Mouse (Mus musculus) G1E (cell line): ENCODE measurements around the gene Cyp17a1. TPM values are rescaled to one million over a fixed set of nuclear protein-coding genes. Genes with fewer than 3 reads are reported as not detected.

Experiments used
- ATAC-seq: 2 replicates; pipeline ENCODE4 v1.8.0; 2016; ENCODE audit warnings: mild to moderate bottlenecking; ENCODE audit not compliant: insufficient number of reproducible peaks, poor library complexity, low FRiP score, severe bottlenecking; ENCODE audit errors: extremely low read depth
- DNase-seq: peaks from one replicate; pipeline ENCODE4 v3.0.0; 2012; ENCODE audit warnings: low spot score
- H3K27me3 ChIP-seq: 2 replicates; pipeline ENCODE4 v1.6.1; 2012; ENCODE audit warnings: mild to moderate bottlenecking, low read length, inconsistent platforms; ENCODE audit not compliant: insufficient read depth
- H3K36me3 ChIP-seq: replicated peaks from 2 replicates; pipeline ENCODE3; 2012; ENCODE audit warnings: mild to moderate bottlenecking, inconsistent platforms
- H3K4me1 ChIP-seq: 2 replicates; pipeline ENCODE4 v1.6.1; 2012; ENCODE audit warnings: low read depth, low read length, inconsistent platforms, mixed read lengths; ENCODE audit not compliant: insufficient read depth
- H3K4me3 ChIP-seq: 2 replicates; pipeline ENCODE4 v1.5.1; 2012; ENCODE audit warnings: low read depth, mild to moderate bottlenecking, inconsistent platforms, low read length, moderate library complexity, mixed read lengths
- H3K9me3 ChIP-seq: replicated peaks from 2 replicates; pipeline ENCODE4 v1.6.1; 2012; ENCODE audit warnings: inconsistent platforms
- CTCF ChIP-seq: IDR thresholded peaks from 2 replicates; pipeline ENCODE4 v1.5.1; 2012; ENCODE audit warnings: low read depth, low read length, inconsistent platforms, mixed read lengths
- GATA1 ChIP-seq: IDR thresholded peaks from 2 replicates; pipeline ENCODE4 v1.6.1; 2012; ENCODE audit warnings: borderline replicate concordance, low read length, inconsistent platforms, mixed read lengths
- GATA2 ChIP-seq: IDR thresholded peaks from 2 replicates; pipeline ENCODE4 v1.6.1; 2012; ENCODE audit warnings: low read depth, low read length, inconsistent platforms, borderline replicate concordance
- POLR2AphosphoS5 ChIP-seq: IDR thresholded peaks from 2 replicates; pipeline ENCODE4 v1.6.1; 2012; ENCODE audit warnings: low read depth, low read length, inconsistent platforms; ENCODE audit not compliant: insufficient replicate concordance
- TAL1 ChIP-seq: conservative IDR thresholded peaks from 2 replicates; pipeline ENCODE4 v1.6.1; 2012; ENCODE audit warnings: low read depth, low read length, inconsistent platforms, mixed read lengths
- polyA plus RNA-seq: library from polyadenylated mRNA; stranded (reverse); fragments of >175 nt; gene quantifications from 2 replicates; pipeline ENCODE4 v1.2.3, GENCODE M21; 2012
- total RNA-seq, 2 experiments: library from RNA; stranded (forward) in 1 of 2; stranded (reverse) in 1 of 2; fragments of 200-1000 nt in 1 of 2; fragments of >200 nt in 1 of 2; fragmentation: Nextera tagmentation in 1 of 2; gene quantifications; 2 replicates each; pipeline ENCODE4 v1.2.3; 2014 to 2017

The Cyp17a1 gene
- total and polyA plus RNA-seq, 3 experiments = 0.22 TPM; not detected in 2

DNA sequence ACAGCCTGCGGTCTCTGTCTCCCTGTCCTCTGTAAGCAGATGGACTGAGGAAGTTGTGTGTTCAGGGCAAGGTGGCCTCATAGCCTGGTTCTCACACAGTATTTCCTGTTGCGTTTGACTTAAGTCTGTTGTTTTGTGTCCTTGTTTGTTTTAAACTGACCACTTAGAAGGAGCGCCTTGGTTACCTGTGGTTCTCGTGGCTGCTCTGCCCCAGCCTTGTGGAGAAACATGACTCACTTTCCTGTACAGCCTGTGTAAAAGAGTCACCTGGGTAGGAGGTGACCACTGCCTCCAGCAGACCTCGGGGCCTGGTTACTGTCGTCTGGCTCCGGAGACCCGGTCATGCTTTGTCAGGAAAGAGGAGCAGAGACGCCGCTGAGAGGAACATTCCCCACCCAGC lies 17.3 kb downstream of the Cyp17a1 start:
- Histone ChIP-seq H3K4me3 (no peak overlapping the region), H3K4me1 (peaks cover 5% of the 10 kb centered on the region), H3K27me3 (peaks cover 5% of the 10 kb centered on the region; the same call in 1 of the 2 replicates), H3K9me3 (no peaks in the 10 kb centered on the region), H3K36me3 (peaks cover 58% of the 10 kb centered on the region)
- ATAC-seq (no peak), DNase-seq (no peak)
- TF ChIP-seq TAL1 (no peak), GATA1 (no peak), POLR2AphosphoS5 (no peak), CTCF (no peak), GATA2 (no peak)

DNA sequence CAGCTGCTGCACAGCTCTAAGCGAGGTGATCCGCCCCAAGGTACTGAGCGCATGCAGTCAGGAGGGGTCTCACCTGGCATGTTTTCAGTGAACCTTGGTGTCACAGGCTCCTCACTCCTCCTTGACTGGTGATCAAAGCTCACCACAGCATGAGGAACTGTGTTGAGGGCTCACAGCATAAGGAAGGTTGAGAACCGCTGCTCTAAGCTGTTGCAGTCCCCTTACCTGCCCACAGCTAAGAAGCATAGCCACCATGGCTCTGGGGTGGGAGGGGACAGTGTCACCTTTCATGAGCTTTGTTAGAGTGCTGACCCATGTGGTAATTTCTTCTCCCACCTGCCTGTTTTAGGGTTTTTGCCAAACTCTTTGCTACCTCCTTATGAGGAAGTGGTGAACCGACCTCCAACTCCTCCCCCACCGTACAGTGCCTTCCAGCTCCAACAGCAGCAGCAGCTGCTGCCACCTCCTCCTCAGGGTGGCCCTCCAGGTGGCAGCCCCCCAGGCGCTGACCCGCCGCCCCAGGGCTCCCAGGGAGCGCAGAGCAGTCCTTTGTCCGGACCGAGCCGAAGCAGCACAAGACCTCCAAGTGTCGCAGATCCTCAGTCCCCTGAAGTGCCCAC lies 19.2 kb downstream of the Cyp17a1 start:
- ATAC-seq (no peak), DNase-seq (no peak)
- Histone ChIP-seq H3K9me3 (no peaks in the 10 kb centered on the region), H3K36me3 (peaks cover 76% of the 10 kb centered on the region), H3K4me3 (no peak overlapping the region), H3K4me1 (peaks cover 5% of the 10 kb centered on the region), H3K27me3 (no peaks in the 10 kb centered on the region)
- TF ChIP-seq POLR2AphosphoS5 (no peak), GATA1 (no peak), CTCF (no peak), TAL1 (no peak), GATA2 (no peak)

DNA sequence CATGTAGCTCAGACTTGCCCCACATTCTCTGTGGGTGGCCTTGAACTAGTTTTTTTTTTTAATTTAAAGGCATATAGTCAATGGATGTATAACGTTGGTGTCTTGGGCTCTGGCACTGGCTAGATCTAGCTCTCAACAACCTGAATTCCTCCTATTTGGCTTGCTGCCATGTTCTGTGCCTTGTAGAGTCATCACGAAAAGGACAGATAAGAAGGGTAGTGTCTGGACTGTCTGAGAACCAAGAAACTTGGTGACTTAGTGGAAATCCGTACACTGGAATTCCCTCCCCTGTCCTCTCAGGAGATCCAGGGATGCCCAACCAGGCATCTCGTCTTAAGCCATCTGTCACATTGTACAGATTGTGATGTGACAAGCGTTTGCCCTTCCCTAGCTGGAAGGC lies 19.8 kb downstream of the Cyp17a1 start:
- ATAC-seq (no peak), DNase-seq (no peak)
- H3K27me3 ChIP-seq = no peaks in the 10 kb centered on the region
- TF ChIP-seq TAL1 (no peak), CTCF (no peak), GATA1 (no peak), GATA2 (no peak), POLR2AphosphoS5 (no peak)
- H3K9me3 ChIP-seq = no peaks in the 10 kb centered on the region
- peaks cover 81% of the 10 kb centered on the region for H3K36me3 ChIP-seq
- H3K4me3 ChIP-seq = no peak overlapping the region
- peaks cover 5% of the 10 kb centered on the region for H3K4me1 ChIP-seq

DNA sequence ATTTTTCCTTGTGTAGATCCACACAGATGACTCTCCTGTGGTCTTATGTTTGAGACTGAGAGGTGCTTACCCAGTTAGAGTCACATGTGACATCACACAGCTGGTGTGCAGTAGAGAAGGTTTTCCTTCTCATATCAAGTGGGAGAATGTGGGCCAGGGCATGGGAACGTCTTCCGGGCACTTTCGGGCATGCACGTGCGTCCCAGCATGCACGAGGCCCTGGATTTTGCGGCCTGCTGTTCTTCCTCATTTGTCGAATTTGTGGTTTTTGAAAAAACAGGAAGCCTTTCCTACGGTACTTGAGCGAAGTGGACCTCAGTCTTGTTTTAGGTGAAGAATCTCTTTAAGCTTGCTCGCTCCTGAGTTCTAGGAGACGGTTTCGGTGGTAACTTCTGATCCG lies 24.4 kb downstream of the Cyp17a1 start:
- TF ChIP-seq TAL1 (no peak), GATA1 (no peak)
- Histone ChIP-seq H3K9me3 (no peaks in the 10 kb centered on the region), H3K27me3 (no peaks in the 10 kb centered on the region), H3K4me1 (peaks cover 3% of the 10 kb centered on the region), H3K36me3 (peaks cover 90% of the 10 kb centered on the region), H3K4me3 (no peak overlapping the region)
- ATAC-seq (no peak), DNase-seq (no peak)

DNA sequence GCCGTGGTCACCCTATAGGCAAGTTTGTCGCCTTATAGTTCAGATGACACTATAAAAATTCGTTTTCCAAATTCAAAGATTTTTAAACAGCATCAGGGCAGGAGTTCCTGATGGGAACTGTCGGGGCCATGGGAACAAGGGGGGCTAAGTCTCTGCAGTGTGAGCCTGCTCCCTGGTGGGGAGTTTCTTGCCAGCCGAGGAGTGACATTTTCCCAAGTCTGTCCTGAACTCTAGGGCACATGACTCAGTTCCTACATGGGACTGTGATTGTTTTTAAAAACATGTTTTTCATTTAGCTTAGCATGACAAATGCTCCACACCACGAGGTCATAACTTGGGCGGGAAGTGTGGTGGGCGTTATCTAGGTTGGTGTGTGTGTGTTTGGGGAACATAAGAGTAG lies 25.1 kb downstream of the Cyp17a1 start:
- DNase-seq = no peak
- no peak for ATAC-seq
- Histone ChIP-seq H3K4me1 (no peaks in the 10 kb centered on the region; the same call in 1 of the 2 replicates), H3K36me3 (peaks cover 89% of the 10 kb centered on the region), H3K27me3 (no peaks in the 10 kb centered on the region), H3K4me3 (no peak overlapping the region), H3K9me3 (no peaks in the 10 kb centered on the region)
- no peak for TF ChIP-seq CTCF
- no peak for TF ChIP-seq GATA1
- TF ChIP-seq POLR2AphosphoS5 = no peak
- no peak for TF ChIP-seq TAL1
- TF ChIP-seq GATA2 = no peak

DNA sequence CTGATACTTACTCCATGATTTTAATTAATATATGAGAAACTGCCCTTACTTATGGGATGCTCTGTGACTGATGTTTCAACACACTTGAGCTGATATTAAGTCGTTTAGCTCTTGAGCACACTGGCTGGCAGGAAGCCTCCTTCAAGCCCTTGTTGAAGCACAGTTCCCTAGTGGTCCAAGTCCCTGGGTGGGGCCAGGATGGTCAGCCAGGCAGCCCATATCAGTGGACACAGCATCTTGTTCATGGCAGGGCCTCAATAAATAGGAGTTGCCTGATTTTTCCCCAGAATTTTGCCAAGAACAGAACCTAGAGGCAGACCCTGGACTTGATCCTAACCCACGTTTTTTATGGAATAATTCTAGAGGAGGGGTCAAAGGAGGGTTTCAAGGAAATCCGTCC lies 25.7 kb downstream of the Cyp17a1 start:
- H3K36me3 ChIP-seq = peaks cover 92% of the 10 kb centered on the region
- no peaks in the 10 kb centered on the region for H3K27me3 ChIP-seq
- no peaks in the 10 kb centered on the region; the same call in 1 of the 2 replicates for H3K4me1 ChIP-seq
- DNase-seq (no peak), ATAC-seq (no peak)
- TF ChIP-seq GATA2 (no peak), TAL1 (no peak), GATA1 (no peak), CTCF (no peak)
- no peaks in the 10 kb centered on the region for H3K9me3 ChIP-seq
- H3K4me3 ChIP-seq = no peak overlapping the region

DNA sequence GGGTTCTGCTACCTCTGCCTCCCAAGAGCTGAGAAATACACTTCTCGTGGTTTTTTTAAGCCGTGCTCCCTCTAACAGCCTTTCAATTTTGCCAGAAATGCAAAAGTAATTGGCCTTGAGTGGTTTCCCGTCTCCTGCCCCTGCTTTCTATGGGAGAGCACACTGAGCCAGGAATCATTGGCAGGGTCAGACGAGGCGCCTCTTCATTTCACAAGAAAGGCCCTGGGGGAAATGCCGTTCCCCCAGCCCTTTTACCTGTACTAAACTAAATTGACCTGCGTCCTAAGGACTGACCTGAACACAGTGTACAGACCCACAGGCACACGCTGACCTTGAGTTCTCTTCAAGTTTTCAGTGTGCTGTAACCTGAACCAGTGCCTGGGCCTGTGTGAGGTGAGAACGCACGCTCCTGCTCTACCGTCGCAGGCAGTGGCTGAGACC lies 26.9 kb downstream of the Cyp17a1 start:
- Histone ChIP-seq H3K27me3 (no peaks in the 10 kb centered on the region), H3K4me3 (no peak overlapping the region), H3K4me1 (0 out of 2 replicates have a peak, but pooled peaks cover 4% of the 10 kb centered on the region), H3K9me3 (no peaks in the 10 kb centered on the region), H3K36me3 (peaks cover 95% of the 10 kb centered on the region)
- ATAC-seq (no peak), DNase-seq (no peak)
- TF ChIP-seq POLR2AphosphoS5 (no peak), CTCF (no peak), TAL1 (no peak)
